Mouse (Mus musculus): ENCODE measurements around the gene Fam168b. TPM values are rescaled to one million over a fixed set of nuclear protein-coding genes. Genes with fewer than 3 reads are reported as not detected.

Fam168b gene
- polyA plus RNA-seq, 1 experiment = 63.2 TPM

- peak overlapping the region; percentile 75 for H3ac ChIP-seq (ENCODE audit: control insufficient read depth, insufficient read length, low read depth)
- TF ChIP-seq MYOG (IDR thresholded peaks at IDR 0.05; ENCODE audit: control insufficient read depth, extremely low read depth, insufficient read length) (no peak), USF1 (IDR thresholded peaks at IDR 0.05; ENCODE audit: low read depth) (no peak), MAX (IDR thresholded peaks at IDR 0.05) (no peak), CEBPB (IDR thresholded peaks at IDR 0.05; ENCODE audit: low read depth) (no peak), FOSL1 (IDR thresholded peaks at IDR 0.05; ENCODE audit: insufficient read depth, low read length, poor library complexity, severe bottlenecking) (no peak), CTCF (IDR thresholded peaks at IDR 0.05; ENCODE audit: control insufficient read depth, insufficient read depth, insufficient read length) (no peak), MYOD1 (IDR thresholded peaks at IDR 0.05; ENCODE audit: control insufficient read depth, insufficient read length, low read depth) (no peak)
- no peaks in the 10 kb centered on the region for H3K27me3 ChIP-seq (ENCODE audit: control insufficient read depth, insufficient read depth, insufficient read length)
- H3K4me3 ChIP-seq (ENCODE audit: insufficient read depth, poor library complexity, severe bottlenecking) = peak overlapping the region; percentile 19
- no peaks in the 10 kb centered on the region for H3K79me3 ChIP-seq (ENCODE audit: low read depth)
- H3K36me3 ChIP-seq (ENCODE audit: control insufficient read depth, insufficient read depth) = no peaks in the 10 kb centered on the region
- H3K79me2 ChIP-seq (ENCODE audit: control insufficient read depth, insufficient read depth) = no peaks in the 10 kb centered on the region
Measured at GRCm38 (mm10) chr1:34802290-34802642, 40.6 kb downstream of the Fam168b start.

DNA sequence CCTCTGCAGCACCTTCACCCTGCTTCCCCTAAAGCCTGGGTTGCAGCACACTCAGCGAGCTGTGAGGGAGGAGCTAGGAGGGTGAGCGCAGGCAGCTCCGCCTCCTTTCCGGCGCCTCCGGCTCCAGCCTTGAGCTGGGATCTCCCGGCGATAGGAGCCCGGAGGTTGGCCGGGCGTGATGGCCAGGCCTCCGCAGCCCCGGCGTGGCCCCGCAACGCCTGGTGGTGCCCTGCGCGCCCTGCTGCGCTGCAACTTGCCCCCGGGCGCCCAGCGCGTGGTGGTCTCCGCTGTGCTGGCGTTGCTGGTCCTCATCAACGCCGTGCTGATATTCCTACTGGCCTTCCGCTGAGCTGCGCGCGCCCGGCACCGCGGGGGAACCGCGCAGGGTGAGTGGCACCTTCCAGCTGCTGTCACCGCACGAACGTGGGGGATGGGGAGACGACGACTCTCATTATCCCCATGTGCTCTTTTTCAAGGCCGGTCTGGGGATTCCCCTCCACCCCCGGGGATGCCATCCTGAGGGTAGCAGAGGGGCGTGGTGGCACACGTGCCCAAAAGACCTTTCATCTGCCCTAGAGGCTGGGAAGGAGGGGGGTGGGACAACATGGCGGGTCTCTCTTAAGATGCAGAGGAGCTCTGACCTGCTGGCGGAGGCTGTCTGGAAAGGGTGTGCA is 41.1 kb downstream of the Fam168b start:
- no peaks in the 10 kb centered on the region for H3K79me2 ChIP-seq (ENCODE audit: control insufficient read depth, insufficient read depth)
- H3ac ChIP-seq (ENCODE audit: control insufficient read depth, insufficient read length, low read depth) = peak overlapping the region; percentile 75
- H3K36me3 ChIP-seq (ENCODE audit: control insufficient read depth, insufficient read depth) = no peaks in the 10 kb centered on the region
- H3K79me3 ChIP-seq (ENCODE audit: low read depth) = no peaks in the 10 kb centered on the region
- no peak for TF ChIP-seq MYOD1 (IDR thresholded peaks at IDR 0.05; ENCODE audit: control insufficient read depth, insufficient read length, low read depth)
- peak; percentile 19 for TF ChIP-seq USF1 (IDR thresholded peaks at IDR 0.05; ENCODE audit: low read depth)
- no peak for TF ChIP-seq CTCF (IDR thresholded peaks at IDR 0.05; ENCODE audit: control insufficient read depth, insufficient read depth, insufficient read length)
- no peak for TF ChIP-seq MYOG (IDR thresholded peaks at IDR 0.05; ENCODE audit: control insufficient read depth, extremely low read depth, insufficient read length)
- peak overlapping the region; percentile 19 for H3K4me3 ChIP-seq (ENCODE audit: insufficient read depth, poor library complexity, severe bottlenecking)
- no peaks in the 10 kb centered on the region for H3K27me3 ChIP-seq (ENCODE audit: control insufficient read depth, insufficient read depth, insufficient read length)

DNA sequence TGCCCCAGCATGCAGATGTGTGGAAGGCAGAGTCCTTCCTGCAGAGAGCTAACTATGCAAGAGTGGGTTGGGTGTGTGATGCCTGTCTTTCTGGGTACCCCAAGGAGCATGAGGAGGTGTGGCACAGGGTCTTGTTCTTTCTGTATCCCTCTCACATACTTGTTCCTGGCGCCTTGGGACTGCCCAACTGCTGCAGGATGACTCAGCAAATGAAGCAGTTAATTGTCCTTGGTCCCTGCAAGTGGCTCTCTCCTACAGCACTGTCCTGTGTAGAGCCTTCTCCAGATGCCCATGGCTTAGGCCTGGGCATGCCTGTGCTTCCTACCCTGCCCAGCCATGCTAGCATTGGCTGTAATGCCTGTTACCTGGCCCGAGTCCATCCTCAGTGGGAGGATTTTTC is 43.7 kb downstream of the Fam168b start:
- H3K4me3 ChIP-seq (ENCODE audit: insufficient read depth, poor library complexity, severe bottlenecking) = no peak overlapping the region
- no peaks in the 10 kb centered on the region for H3K36me3 ChIP-seq (ENCODE audit: control insufficient read depth, insufficient read depth)
- no peaks in the 10 kb centered on the region for H3K79me3 ChIP-seq (ENCODE audit: low read depth)
- H3K27me3 ChIP-seq (ENCODE audit: control insufficient read depth, insufficient read depth, insufficient read length) = no peaks in the 10 kb centered on the region
- TF ChIP-seq MYOD1 (IDR thresholded peaks at IDR 0.05; ENCODE audit: control insufficient read depth, insufficient read length, low read depth) (no peak), FOSL1 (IDR thresholded peaks at IDR 0.05; ENCODE audit: insufficient read depth, low read length, poor library complexity, severe bottlenecking) (no peak), USF1 (IDR thresholded peaks at IDR 0.05; ENCODE audit: low read depth) (no peak), MYOG (IDR thresholded peaks at IDR 0.05; ENCODE audit: control insufficient read depth, extremely low read depth, insufficient read length) (no peak), CTCF (IDR thresholded peaks at IDR 0.05; ENCODE audit: control insufficient read depth, insufficient read depth, insufficient read length) (no peak), CEBPB (IDR thresholded peaks at IDR 0.05; ENCODE audit: low read depth) (no peak), MAX (IDR thresholded peaks at IDR 0.05) (no peak)
- H3ac ChIP-seq (ENCODE audit: control insufficient read depth, insufficient read length, low read depth) = no peak overlapping the region
- H3K79me2 ChIP-seq (ENCODE audit: control insufficient read depth, insufficient read depth) = no peaks in the 10 kb centered on the region

DNA sequence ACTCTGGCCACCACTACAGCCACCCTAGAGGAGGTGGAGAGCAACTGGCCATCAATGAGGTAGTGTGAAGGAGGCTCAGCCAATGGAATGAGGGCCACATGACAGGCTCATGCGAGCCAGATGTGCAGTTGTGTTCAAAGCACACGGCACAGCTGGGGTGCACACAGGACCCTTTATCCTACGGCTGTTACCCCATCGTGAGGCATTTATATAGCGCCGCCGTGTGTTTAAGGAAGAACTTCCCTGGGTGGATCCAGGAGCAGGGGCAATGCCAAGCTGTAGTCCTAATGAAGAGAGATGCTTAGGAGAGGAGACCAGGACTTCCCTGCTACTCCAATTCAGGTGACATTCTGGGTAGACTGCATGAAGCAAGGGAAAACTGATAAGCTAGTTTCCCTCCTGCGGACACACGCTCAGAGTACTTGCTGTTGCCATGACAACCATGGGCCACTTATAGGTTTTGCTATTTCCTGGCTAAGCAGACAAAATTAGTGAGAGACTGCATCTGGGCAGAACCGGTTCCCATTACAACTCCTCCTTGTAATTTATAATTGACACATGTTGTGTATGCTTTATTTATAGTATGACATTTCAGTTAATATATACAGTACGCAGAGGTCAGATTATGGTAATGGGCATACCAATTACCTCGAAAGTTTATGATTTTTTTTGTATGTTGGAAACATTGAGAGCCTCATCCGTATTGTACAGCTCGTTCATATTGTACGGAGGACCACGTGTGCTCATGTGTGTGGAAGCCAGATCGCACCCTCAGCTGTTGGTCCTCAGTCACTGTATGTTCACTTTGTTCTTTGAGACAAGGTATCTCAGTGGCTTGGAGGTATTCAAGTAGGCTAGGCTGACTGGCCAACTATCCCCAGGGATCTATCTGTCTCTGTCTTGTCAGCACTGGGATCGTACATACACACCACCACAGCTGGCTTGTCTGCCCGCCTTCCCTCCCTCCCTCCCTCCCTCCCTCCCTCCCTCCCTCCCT is 49.3 kb downstream of the Fam168b start:
- H3K4me3 ChIP-seq (ENCODE audit: insufficient read depth, poor library complexity, severe bottlenecking) = no peak overlapping the region
- no peaks in the 10 kb centered on the region for H3K27me3 ChIP-seq (ENCODE audit: control insufficient read depth, insufficient read depth, insufficient read length)
- no peaks in the 10 kb centered on the region for H3K79me3 ChIP-seq (ENCODE audit: low read depth)
- no peaks in the 10 kb centered on the region for H3K36me3 ChIP-seq (ENCODE audit: control insufficient read depth, insufficient read depth)
- H3ac ChIP-seq (ENCODE audit: control insufficient read depth, insufficient read length, low read depth) = no peak overlapping the region
- TF ChIP-seq MYOG (IDR thresholded peaks at IDR 0.05; ENCODE audit: control insufficient read depth, extremely low read depth, insufficient read length) (no peak), CEBPB (IDR thresholded peaks at IDR 0.05; ENCODE audit: low read depth) (no peak), MYOD1 (IDR thresholded peaks at IDR 0.05; ENCODE audit: control insufficient read depth, insufficient read length, low read depth) (no peak), USF1 (IDR thresholded peaks at IDR 0.05; ENCODE audit: low read depth) (no peak), MAX (IDR thresholded peaks at IDR 0.05) (no peak), FOSL1 (IDR thresholded peaks at IDR 0.05; ENCODE audit: insufficient read depth, low read length, poor library complexity, severe bottlenecking) (no peak), CTCF (IDR thresholded peaks at IDR 0.05; ENCODE audit: control insufficient read depth, insufficient read depth, insufficient read length) (no peak)
- H3K79me2 ChIP-seq (ENCODE audit: control insufficient read depth, insufficient read depth) = no peaks in the 10 kb centered on the region

DNA sequence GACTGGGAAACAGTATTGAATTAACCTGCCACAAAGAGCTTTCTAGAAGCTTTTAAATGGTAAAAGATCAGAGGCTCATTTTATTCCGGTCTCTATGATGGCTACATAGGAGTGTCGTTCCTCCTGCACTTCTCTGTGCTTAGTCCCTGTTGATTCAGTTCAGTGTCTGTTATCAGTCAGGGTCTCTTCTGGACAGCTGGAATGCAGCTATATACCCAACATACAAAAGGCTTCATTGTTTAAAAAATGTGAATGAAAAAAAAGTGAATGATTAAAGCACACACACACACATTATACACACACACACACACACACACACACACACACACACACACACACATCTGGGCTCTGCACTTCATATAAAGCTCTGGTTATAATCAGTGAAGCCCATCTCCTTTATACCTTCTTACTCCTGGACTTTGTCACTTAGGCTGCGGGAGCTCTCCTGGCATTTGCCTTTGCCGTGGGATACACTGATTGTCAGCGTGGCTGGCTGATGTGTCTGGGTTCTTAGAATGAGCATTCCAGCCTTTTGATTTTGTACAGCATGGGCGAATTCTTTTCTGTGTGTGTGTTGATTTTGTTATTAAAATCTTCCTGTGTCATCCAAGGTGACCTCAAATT is 59.2 kb downstream of the Fam168b start:
- no peaks in the 10 kb centered on the region for H3K79me3 ChIP-seq (ENCODE audit: low read depth)
- TF ChIP-seq USF1 (IDR thresholded peaks at IDR 0.05; ENCODE audit: low read depth) = no peak
- no peak for TF ChIP-seq CTCF (IDR thresholded peaks at IDR 0.05; ENCODE audit: control insufficient read depth, insufficient read depth, insufficient read length)
- no peak overlapping the region for H3ac ChIP-seq (ENCODE audit: control insufficient read depth, insufficient read length, low read depth)
- H3K36me3 ChIP-seq (ENCODE audit: control insufficient read depth, insufficient read depth) = no peaks in the 10 kb centered on the region
- H3K4me3 ChIP-seq (ENCODE audit: insufficient read depth, poor library complexity, severe bottlenecking) = no peak overlapping the region
- H3K27me3 ChIP-seq (ENCODE audit: control insufficient read depth, insufficient read depth, insufficient read length) = peaks cover 25% of the 10 kb centered on the region
- no peaks in the 10 kb centered on the region for H3K79me2 ChIP-seq (ENCODE audit: control insufficient read depth, insufficient read depth)

Measured in C2C12 (cell line).